Mouse (Mus musculus) heart, adult 11 months (tissue): ENCODE results near the gene Rgs12.

ENCODE experiments used
- DNase-seq: peaks from one replicate; pipeline ENCODE4 v3.0.0; 2022

Gene Rgs12

DNA sequence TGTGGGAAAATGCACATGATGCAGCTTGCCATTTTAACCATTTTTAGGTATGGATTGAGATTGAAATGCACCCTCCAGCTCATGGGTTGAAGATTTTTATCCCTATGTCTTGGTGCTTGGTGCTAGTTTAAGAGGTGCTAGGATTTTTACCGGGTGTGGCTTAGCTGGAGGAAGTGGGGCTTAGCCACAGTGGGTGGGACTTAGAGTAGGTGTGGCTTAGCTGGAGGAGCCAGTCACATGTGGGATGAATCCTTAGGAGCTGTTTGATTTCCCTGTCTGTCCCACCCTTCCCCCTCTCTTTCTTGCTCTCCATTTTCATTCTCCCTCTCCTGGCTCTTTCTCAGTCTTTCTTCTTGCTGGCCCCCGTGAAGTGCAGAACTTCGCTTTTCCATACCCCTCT lies 32.5 kb downstream of the Rgs12 start:
- DNase-seq = no peak

DNA sequence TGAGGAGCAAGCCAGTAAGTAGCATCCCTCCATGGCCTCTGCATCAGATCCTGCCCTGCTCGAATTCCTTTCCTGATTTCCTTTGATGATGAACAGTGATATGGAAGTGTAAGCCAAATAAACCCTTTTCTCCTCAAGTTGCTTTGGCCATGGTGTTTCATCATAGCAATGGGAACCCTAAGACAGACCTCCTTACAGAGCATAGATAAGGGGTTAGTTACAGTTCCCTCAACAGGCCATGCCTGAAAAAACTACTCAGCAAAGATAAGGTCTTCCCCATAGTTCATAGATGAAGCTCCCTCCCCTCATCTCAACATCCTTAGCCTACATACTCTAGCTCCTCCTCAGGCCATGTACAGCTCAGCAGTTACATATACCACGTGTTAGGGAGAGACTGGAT lies 35.7 kb downstream of the Rgs12 start:
- no peak for DNase-seq

DNA sequence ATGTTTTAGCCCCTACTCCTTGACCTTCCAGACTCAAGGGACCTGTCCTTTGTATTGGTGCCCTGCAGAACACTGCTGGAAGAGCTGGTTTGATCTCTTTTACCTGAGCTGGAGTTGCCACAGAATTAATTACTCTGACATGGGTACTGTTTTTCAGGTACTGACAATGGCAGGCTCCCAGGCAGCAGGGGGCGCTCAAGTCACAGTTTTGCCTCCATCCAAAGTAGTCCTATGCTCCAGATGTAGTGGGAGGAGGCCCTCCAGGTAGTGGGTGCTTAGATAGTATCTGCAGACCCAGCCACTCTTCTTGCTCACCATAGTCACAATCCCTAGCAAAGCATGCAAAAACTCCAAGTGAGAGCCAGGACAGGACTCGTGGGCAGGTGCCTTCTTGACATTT lies 36.6 kb downstream of the Rgs12 start:
- peak; percentile 93 for DNase-seq

DNA sequence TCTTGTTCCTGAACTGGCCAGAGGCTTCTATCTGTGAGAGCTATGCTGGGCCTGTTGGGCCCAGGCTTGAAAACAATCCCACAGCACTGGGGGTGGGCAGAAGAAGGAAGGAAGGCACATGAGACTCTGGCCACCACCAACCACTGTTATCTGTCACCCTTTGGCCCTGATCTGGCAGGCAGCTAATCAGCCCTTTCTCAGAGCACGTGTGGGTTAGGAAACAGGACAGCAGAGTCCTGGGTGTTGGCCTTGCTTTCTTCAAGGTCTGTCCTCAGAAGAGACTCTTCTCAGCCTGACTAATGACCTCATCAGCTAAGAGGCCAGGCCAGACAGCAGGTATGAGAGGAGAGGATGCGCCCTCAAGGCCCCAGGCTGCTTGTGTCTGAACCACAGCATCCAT lies 38.2 kb downstream of the Rgs12 start:
- peak; percentile 87 for DNase-seq

DNA sequence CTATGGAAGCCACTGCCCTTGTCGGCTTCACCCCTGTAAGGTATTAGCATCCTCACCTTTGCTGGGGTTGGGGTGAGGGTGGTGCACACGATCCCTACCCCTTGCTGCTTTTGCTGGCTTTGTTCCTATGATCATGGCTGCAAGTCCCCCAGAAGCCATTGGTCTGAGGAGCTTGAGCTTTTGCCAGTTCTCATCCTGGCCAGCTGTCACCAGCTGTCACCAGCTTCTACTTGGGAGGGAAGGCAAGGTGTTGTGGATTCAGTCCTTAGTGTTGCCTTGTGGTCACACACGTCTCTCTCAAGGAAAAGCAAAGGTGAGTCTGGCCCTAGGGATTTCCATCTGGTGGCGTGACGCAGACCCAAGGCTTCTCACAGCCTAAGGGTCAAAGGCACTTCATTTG lies 39.4 kb downstream of the Rgs12 start:
- DNase-seq = peak; percentile 91

DNA sequence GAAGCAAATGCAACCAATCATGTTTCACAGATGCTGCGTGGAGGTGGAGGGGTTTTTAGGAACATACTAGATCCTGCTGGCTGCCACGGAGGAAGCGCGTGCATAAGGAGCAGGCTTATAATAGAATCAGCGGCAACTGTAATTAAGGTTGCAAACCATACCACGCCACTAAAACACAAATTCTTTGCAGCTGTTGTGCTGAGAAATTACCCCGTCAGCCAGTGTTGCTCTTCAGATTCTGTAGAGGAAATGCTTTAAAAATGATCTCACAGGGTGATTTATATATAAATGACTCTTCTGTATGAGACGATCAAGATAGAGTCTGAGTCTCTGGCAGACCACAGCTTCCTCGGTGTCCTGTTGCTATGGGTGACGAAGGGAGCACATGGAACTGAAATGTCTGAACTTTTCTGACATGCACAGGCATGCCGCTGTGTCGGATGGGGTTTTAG lies 40.1 kb downstream of the Rgs12 start:
- DNase-seq = no peak

DNA sequence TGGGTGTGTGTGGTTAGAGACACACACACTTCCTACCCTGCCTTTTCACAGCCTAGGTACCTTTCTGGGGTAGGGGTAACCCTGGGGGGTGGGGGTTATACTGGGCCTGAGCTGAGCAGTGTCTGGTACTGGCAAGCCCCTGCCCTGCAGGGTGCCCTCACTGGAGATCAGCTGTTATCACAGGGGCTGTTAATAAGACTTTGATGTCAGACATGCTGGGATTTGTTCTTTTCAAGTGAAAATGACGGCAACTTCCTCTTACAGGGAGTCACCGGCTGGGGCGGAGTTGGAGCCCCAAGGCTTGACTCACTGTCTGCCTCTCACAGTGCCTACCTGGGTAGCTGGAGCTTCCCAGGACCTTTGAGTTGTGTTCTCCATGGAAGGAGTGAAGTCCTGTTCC lies 49.5 kb downstream of the Rgs12 start:
- DNase-seq = no peak

DNA sequence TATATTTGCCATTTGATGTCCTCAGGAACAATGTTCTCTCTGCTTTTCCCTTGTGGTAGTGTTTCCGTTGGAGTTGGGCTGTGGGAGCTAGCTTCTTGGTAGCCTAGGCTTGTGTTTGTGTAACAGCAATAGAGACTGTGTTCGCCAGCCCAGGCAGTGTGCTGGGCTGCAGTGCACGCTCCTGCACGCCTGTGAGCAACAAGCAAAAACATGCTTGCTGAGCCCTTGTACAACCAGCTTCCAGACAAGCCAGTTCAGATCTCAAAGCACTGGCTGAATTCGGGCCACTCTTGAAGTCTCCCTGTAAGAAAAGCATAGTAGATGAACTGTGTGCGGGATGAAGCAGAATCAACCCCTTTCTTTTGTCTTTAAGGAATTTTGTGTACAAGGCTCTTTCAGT lies 50.0 kb downstream of the Rgs12 start:
- DNase-seq = no peak

DNA sequence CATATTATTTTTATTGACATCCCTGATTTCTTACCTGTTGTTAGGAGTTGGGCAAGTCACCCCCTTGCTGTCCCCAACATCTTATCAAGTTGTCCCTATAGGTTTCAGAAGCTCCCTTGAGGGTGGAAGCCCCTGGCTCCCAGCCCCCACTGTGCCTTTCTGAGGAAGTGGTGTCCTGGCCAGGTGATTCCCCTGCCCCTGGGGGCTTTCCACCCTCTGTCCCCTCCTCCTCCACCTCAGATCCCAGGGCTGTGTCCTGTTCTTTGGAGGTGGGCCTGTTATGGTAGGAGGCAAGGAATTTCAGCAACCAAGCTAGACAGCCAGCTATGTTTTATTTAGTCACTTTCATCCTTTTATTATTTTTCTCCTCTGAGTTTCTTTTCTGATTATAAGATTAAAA lies 51.1 kb downstream of the Rgs12 start:
- DNase-seq = no peak

DNA sequence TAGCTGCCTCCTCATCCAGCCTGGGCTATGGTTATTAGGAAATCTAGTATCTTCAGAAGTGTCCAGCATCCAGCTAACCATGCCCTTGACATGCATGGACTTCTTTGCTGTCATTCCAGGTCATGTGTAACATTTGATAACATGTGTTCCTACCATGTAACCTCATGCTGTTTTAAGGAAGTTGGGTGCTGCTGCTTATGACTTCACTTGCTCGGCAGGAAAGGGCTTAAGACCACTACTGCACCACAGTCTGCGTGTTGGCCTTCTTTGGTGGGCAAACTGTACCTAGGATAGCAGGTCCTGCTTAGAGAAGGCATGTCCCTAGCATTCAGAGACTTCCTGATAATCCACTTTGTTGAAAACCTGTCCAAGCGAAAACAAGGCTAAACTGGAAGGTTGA lies 51.9 kb downstream of the Rgs12 start:
- no peak for DNase-seq

DNA sequence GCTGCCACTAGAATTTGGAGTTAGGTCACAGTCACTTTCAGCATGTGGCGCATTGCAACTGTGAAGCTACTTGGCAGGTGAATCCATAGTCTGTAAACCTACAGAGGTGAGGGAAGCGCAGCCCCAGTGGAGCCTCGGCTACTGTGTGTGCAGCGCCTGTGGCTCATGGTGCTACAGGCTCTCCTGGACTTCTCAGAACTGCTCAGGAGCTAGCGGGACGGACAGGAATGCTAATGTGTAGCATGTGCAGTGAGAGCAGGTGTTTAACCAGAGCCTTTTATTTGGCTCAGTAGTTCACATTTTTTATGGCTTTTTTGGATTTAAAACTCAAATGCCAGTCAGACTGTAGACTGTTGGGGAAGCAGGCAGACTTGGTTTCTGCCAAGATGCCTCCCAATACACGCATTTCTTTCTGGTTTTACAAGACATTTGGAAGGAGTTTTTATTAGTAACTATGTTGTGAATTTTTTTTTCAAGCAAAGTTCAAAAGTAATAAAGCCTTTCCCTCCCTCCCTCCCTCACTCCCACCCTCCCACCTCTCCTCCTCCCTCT lies 54.4 kb downstream of the Rgs12 start:
- no peak for DNase-seq

DNA sequence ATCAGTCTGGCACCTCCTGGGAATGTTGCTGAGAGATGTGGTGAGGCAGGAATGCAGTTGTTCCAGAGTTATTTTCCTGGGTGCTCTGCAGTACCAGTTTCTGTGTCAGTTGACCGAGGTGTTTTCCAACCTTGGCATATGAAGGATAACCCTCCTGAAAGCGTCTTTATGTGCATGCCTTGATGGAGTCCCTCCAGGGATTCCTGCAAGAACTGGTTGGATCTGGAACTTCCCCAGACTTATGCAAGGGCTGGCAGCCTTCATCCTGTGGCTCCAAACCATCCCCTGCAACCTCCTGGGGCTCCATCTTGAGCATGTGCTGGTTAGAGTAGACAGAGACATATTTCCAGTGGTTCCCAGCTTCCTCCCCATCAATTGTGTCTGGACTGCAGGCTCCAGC lies 55.5 kb downstream of the Rgs12 start:
- no peak for DNase-seq

DNA sequence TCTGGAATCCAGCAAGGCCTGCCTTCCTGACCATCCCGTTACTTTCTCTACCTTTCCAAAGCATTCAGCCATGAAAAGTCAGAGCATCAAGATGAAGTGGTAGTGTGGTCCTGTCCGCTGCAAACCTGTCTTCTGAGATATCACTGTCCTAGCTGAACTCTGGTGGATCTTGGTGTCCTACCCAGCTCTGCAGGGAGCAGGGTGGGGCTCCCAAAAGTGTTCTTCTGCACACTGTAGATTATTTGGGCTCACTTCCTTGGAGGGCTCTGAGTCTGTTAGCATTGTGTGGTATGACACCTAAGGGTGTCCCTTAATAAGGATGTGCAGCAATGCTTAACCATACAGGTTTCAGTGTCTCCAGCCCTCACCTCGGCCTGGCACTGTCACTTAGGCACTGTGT lies 56.4 kb downstream of the Rgs12 start:
- no peak for DNase-seq

DNA sequence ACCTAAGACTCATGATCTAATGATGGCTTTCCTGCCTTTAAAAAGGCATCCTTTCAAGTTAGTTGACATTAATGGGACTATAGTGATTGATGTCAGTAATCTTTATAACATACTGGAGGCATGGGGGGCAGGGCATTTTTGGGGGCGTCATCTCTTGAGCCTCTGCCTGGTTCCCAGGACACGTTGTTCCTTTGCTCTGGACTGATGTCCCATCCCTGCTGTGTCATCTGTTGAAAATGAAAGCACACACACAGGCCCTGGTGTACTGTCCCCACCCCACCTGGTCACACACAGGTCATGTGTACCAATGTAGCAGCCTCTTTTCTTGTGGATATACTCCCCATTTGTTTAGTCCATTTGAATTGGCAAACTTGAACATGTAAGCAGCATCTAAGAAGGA lies 57.4 kb downstream of the Rgs12 start:
- DNase-seq = no peak

DNA sequence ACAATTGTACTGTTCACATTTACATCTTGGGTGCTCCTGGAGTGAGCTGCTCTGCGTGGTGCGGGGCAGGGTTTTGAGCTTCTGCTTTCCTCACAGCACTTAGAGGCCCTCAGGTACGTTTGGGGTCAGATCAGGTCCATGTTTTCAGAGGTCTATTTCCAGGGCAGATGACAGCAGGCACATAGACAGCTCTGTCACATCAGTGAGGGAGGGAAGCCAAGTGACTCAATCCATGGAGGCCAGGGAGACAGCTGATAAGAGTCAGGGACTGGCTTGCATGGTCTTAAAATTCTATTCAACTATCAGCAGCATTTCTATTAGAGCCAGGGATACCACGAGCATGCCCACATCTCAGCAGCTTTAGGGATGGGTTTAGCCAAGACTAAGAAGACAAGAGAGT lies 59.9 kb downstream of the Rgs12 start:
- peak; percentile 95 for DNase-seq

DNA sequence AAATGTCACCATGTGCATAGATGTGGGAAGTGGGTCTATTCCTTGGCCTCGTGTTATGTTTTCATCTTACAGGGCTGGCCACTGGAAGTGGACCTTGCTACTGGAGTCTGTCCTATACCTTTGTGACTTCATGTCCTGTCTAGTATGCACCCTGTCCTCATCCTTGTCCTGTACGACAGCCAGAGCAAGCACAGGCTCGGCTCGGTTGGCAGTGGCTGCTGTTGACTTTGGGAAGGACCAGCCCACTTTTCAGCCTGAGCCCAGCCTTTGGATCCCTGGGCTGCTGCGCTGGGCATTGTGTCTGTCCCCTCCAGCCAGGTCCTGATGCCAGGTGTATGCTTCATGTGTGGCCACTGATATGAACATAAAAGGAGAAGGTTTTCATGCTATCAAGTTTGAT lies 61.4 kb downstream of the Rgs12 start:
- peak; percentile 95 for DNase-seq

DNA sequence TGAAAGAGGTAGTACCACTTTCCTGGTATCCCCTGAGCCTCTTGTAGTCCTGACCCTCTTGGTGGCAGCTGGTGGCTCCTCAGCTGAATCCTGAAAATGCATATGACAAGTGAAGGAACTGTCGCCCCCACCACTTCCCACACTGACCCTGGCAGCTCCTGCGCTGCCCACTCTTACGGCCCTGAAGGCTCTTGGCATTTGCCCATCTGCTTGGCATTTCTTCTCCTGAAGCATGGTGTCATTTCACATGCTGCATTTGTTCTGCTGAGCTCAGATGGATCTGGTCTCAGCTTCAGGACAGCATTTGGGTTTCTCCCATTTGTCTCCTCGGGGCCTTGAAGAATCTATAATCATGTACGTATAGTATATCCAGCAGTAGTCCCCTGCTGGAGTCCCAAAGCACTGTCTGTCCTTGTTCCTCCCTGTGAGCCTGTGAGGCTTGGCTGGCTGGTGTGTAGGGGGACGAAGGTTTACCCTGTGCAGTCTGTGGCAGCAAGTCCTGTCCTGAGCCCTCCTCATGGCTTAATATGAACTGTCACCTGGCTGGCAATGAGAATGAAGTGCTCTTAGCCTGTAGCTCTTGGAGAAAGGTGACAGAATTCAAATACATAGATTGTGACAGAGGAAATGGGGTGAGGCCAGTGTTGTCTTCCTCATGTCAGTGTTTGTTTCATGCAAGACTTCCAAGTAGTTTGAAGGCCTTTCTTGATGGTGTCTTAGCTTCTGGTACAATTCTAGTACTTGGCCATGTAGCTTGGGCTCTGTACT lies 62.1 kb downstream of the Rgs12 start:
- DNase-seq = no peak

DNA sequence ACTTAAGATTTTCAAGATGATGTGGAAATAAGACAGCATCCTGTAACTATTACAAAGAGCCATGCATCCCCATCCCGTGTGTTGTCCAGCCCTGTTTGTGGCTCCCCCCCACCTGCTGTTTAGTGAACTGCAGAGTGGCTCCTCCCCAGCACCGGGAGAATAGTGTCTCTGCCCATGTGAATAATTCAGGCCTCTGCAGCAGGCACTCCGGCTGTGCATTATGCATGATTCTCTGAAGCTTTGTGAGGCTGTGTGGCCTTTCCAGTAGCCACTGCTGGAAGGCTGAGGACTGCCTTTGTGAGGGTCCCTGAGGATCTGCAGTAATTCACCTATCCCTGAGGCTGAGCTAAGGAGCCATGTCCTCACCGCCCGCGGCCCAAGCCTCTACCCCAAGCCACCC lies 64.8 kb downstream of the Rgs12 start:
- no peak for DNase-seq

DNA sequence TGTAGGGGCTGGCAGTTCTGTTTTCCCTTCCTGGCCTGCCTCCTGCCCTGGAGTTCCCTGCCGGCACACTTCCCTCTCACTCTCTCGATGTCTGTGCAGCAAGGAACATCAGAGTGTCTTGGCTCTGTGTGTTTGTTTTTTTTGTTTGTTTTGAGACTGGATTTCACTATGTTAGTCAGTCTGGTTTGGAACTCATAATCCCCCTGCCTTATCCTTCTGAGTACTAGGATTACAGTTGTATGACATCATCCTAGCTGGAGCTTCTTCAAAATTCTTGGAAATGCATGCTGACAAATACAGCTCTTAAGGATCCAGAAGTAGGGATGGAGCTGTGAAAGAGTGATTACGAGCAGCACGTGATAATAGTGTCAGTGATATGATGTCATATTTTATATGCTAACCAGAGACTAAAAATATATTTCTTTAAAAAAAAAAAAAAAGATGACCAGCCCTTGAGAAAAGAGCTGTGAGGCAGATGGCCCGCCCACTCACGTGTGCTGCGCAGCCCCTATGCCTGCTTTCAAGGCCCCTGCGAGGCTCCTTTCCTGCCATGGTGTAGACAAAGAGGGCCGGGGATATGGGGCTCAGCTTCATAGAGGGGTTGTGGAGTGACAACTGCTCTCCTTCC lies 70.5 kb downstream of the Rgs12 start:
- DNase-seq = no peak

DNA sequence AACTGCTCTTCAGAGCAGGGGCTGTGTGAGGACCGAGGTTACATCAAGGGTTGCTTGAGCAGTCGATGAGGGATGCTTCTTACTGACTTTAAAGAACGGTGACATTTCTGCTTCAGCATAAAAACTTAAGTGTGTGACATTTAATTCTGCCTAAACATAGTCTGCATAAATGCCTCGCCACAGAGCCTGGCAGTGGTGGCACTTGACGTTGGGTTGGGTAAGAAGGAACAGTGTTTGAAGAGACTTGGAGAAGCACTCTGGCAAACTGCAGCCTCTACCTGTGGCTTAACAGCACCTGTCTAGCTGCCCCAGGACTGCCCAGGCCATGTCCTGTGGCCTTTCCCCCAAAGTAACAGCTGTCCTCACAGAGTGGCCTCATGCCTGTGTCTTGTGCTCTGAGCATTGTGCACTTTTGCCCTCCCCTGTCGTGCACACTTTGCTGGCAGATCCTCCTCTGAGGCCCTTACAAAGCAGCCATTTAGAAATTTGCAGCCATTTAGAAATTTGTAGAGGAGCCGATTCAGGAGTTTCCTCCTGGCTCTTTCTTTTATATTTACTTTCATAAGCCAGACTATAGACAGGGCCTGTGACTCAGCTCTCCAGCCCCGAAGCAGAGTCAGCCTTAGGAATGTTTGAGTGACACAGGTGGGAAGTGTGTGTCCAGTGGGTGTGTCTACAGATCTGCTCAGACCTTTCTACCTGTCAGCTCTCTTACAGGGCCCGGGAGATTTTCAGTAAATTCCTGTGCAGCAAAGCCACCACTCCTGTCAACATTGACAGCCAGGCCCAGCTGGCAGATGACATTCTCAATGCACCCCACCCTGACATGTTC lies 71.4 kb downstream of the Rgs12 start:
- DNase-seq = no peak

DNA sequence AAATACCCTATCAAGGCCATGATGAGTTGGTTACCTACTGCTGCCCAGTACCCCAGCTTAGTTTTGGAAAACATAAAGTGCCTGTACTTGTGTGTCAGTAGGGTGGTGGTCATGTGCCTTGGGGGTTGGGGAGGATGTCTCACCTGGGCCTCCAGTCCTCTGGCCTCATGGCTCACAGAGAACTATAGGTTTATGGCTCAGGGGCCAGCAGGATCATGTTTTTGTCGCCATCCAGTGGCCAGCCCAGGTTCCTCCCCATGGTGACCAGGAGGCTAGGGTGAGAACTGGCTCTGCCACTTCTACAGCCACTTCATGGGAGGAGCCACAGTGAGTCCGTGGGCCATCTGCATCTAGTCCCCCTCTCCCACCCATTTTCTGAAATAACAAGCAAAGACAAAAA lies 75.7 kb downstream of the Rgs12 start:
- peak; percentile 96 for DNase-seq

DNA sequence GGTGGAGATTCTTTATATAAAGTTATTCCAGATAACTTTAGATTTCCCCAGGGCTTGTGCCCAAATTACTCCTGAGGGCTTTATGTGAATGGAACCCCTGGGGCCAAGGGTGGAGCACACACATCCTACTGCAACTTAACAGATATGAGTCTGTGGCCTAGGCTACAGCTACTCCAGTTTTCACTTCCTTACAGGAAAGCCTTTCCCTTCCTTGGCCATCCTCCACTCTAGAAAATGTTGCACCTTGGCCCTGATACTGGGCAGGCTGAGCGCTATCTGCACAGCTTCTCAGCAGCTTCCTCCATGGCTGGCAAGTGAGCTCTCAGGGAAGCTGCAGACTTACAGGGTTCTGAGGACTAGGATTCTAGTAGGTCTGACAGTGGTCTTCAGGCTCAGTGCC lies 80.1 kb downstream of the Rgs12 start:
- peak; percentile 92 for DNase-seq

DNA sequence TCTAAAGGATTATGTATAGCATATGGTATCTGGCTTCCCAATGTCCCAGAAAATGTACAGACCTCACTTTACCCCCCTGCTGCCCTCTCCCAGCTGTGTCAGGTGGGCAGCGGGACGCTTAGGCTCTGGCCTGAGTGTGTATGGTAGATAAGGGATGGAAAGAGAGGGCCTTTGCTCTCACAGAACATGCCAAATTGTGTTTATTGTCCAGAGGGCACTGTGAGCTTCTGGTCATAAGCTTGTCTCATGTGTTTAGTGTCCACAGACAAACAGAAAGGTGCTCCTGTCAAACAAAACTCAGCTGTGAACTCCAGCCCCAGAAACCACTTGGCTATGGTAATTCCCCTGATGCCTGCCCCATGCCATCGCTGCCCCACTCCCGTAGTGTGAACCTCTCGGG lies 80.5 kb downstream of the Rgs12 start:
- no peak for DNase-seq

DNA sequence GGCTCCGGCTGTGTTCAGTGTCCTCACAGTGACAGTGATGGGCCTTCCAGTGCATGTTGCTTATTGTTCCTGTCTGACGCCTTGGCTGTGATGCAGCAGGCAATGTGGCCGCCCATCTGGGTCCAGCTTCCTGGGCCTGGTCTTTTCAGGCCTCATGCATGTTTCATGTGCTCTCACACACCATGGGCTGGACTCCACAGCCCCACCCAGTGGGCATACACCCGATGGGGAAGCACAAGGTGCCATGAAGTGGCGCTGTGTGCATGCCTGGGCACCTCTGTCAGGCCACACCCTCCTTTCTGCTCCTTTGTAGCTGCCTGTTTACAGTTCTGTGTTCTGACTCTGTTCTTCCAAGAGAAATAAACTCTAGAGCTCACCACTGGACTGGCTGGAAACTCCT lies 83.8 kb downstream of the Rgs12 start:
- DNase-seq = no peak
